Mouse (Mus musculus) erythroblast, embryonic 14.5 days (primary cell): ENCODE data around the gene Dnajc14.

ENCODE experiments used
- GATA1 ChIP-seq: IDR thresholded peaks from 2 replicates; pipeline ENCODE4 v1.6.1; 2012; ENCODE audit warnings: low read length, inconsistent platforms, mixed read lengths
- TAL1 ChIP-seq: IDR thresholded peaks from 3 replicates; pipeline ENCODE4 v1.6.1; 2012; ENCODE audit warnings: low read length, inconsistent platforms, mixed read lengths

- TF ChIP-seq TAL1 = no peak
- TF ChIP-seq GATA1 = no peak
These were observed at the start of gene Dnajc14 for GRCm38 (mm10) chr10:128803771-128804270.
